Mouse (Mus musculus): ENCODE results near the gene Fancd2os.

DNA sequence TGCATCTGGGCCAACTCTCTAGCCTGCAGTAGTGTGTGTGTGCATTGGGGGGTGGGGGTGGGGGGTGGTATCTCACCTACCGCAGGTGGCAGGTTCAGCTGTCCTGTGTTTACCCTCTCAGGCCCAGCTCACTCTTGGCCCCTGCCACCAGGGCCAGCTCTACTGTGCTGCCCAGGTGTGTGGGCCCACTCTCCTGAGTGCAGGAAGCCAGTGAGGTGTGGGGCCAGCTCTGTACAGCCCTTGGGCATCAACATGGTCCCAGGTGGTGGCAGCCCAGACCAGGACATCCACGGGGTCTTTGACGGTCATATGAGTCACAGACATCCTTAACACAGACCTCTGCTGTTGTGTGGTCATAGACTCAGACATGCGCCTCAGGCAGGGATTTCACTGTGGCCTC, 32.3 kb upstream of the Fancd2os start:
- TF ChIP-seq CTCF (IDR thresholded peaks at IDR 0.05; ENCODE audit: low read depth) (no peak), EP300 (IDR thresholded peaks at IDR 0.05; ENCODE audit: low read depth) (no peak)
